Comparison of ENCODE assay signal across 13 mouse cellular contexts in genomic region chr4:154409237-154409721, GRCm38 (mm10).
DNase-seq lines count a peak whose midpoint lies in the region; ATAC-seq and TF ChIP-seq lines count a peak whose summit lies in the region.
"Had no signal": no experiment of that assay in that cellular context is flagged by ENCODE, and none has a peak within 500 bp of the region (broad histone marks: within the 10 kb centered on the region; RNA-seq: fewer than 3 reads in every experiment).

No protein-coding gene starts in this region.

- TF ChIP-seq CTCF in left cerebral cortex, adult 2 months (IDR thresholded peaks at IDR 0.05): no peak

- no peaks in the 10 kb centered on the region for H3K9me3 ChIP-seq in embryonic facial prominence, embryonic 15.5 days (replicated peaks)
- no peaks in the 10 kb centered on the region for H3K9me3 ChIP-seq in intestine, embryonic 16.5 days (ENCODE audit: control insufficient read depth, low read length)
- H3K9me3 ChIP-seq: heart, embryonic 12.5 days had no signal

- H3K4me1 ChIP-seq in embryonic facial prominence, embryonic 15.5 days: peaks cover 30% of the 10 kb centered on the region
- peaks cover 39% of the 10 kb centered on the region for H3K4me1 ChIP-seq in intestine, embryonic 16.5 days (ENCODE audit: control insufficient read depth, insufficient read depth, low read length)

- intact Hi-C loops in left cerebral cortex, adult 2 months (cut with DNase I): no loop called here
- intact Hi-C loops in heart, postnatal 14 days (cut with DNase I): no loop called here

- no peak overlapping the region for H3K9ac ChIP-seq in embryonic facial prominence, embryonic 15.5 days
- H3K9ac ChIP-seq in intestine, embryonic 16.5 days (ENCODE audit: low read depth, low read length): peak overlapping the region; percentile 50; the same call in 1 of the 2 replicates

- no peaks in the 10 kb centered on the region for H3K36me3 ChIP-seq in embryonic facial prominence, embryonic 15.5 days
- H3K36me3 ChIP-seq in intestine, embryonic 16.5 days (ENCODE audit: control insufficient read depth, insufficient read depth, low read length): no peaks in the 10 kb centered on the region
- H3K36me3 ChIP-seq: heart, embryonic 12.5 days had no signal

- 17% methylated on average over 19 of the region's 19 CpGs for WGBS in embryonic facial prominence, embryonic 15.5 days
- WGBS in intestine, embryonic 16.5 days: 42% methylated on average over 19 of the region's 19 CpGs

- peak overlapping the region; percentile 32 for H3K4me2 ChIP-seq in embryonic facial prominence, embryonic 15.5 days (replicated peaks)
- H3K4me2 ChIP-seq in intestine, embryonic 16.5 days (ENCODE audit: low read depth, low read length): peak overlapping the region; percentile 37
- H3K4me2 ChIP-seq: heart, embryonic 12.5 days had no signal

- ATAC-seq in embryonic facial prominence, embryonic 15.5 days (ENCODE audit: insufficient number of reproducible peaks, low FRiP score, low TSS enrichment, low read depth): 0 out of 2 replicates have a peak, but pooled peaks have one; percentile 41
- peak; percentile 86 for ATAC-seq in intestine, embryonic 16.5 days
- ATAC-seq in megakaryocyte progenitor cell, adult 5-6 weeks (replicated peaks; ENCODE audit: poor library complexity): no peak

- 0 out of 2 replicates have a peak overlapping the region, but pooled peaks have one; percentile 4 for H3K27ac ChIP-seq in left cerebral cortex, adult 2 months
- no peak overlapping the region for H3K27ac ChIP-seq in embryonic facial prominence, embryonic 15.5 days (replicated peaks)
- peak overlapping the region; percentile 79 for H3K27ac ChIP-seq in intestine, embryonic 16.5 days (ENCODE audit: low read length)
- H3K27ac ChIP-seq: macrophage had no signal

- H3K4me3 ChIP-seq in left cerebral cortex, adult 2 months: no peak overlapping the region
- H3K4me3 ChIP-seq in embryonic facial prominence, embryonic 15.5 days (replicated peaks): no peak overlapping the region
- no peak overlapping the region; the same call in 1 of the 2 replicates for H3K4me3 ChIP-seq in intestine, embryonic 16.5 days (ENCODE audit: low read length)
- H3K4me3 ChIP-seq: heart, embryonic 12.5 days had no signal

- no peak for DNase-seq in left cerebral cortex, adult 2 months (ENCODE audit: extremely low spot score in 1 of 2, low spot score in 2 of 2)
- DNase-seq in left cerebral cortex, adult 9 months (ENCODE audit: low spot score in 2 of 2): no peak
- DNase-seq in ES-CJ7 (ENCODE audit: low read depth, low spot score): peak; percentile 75
- DNase-seq in urinary bladder, adult 2 months (ENCODE audit: low spot score): no peak
- DNase-seq in heart, postnatal 14 days: no peak
- DNase-seq: adrenal gland, adult 2 months; cerebellum, adult 2 months; kidney, postnatal 36 days had no signal

- H3K27me3 ChIP-seq in embryonic facial prominence, embryonic 15.5 days: peaks cover 48% of the 10 kb centered on the region
- H3K27me3 ChIP-seq in intestine, embryonic 16.5 days (replicated peaks; ENCODE audit: control insufficient read depth, insufficient read depth, low read length): no peaks in the 10 kb centered on the region
